Mouse (Mus musculus) adrenal gland, postnatal 10 days (tissue): ENCODE measurements around the gene Daam2. TPM values are rescaled to one million over a fixed set of nuclear protein-coding genes. Genes with fewer than 3 reads are reported as not detected.

Experiments
- DNase-seq: peaks from one replicate; pipeline ENCODE4 v3.0.0; 2021; ENCODE audit warnings: mixed read lengths
- total RNA-seq, 2 experiments: library from RNA; stranded (reverse); gene quantifications; 2 replicates each; pipeline ENCODE4 v1.2.3; 2021

The Daam2 gene
- total RNA-seq, 2 experiments from 2014 or later = 23.1 to 24.5 TPM

DNA sequence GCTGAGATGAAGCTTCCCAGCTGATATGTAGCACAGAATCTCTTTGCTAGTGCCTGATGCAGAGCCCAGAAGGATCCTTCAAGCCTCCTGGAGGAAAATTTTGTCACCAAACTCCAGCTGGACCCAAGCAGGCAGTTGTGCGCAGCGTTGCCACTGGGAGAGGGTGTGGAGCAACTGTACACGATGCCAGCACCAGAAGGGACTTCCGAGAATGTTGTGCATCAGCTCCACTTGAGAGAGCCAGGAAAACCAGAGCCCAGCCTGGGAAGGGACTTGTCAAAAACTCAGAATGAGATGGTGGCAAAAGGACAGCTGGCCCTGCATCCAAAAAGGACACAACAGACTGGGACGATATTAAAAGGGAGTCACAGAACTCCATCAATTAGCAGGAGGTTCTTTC, 32.5 kb downstream of the Daam2 start:
- DNase-seq = no peak

DNA sequence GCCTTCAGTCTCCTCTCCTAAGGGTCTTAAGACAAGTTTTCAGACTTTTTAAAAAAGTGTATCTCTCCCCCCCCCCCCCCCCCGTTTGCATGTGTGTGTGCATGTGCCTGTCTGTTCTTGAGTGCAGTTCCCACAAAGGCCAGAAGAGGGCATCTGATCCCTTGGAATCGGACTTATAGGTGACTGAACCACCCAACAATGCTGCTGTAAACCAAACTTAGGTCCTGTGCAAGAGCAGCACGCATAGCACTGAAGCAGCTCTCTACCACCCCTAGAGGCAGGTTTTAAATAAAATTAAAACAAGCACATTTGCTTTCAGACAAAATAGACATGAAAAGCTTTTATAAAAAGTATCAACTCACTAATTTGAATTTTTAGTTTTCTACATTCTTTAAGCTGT, 33.9 kb downstream of the Daam2 start:
- peak; percentile 65 for DNase-seq

DNA sequence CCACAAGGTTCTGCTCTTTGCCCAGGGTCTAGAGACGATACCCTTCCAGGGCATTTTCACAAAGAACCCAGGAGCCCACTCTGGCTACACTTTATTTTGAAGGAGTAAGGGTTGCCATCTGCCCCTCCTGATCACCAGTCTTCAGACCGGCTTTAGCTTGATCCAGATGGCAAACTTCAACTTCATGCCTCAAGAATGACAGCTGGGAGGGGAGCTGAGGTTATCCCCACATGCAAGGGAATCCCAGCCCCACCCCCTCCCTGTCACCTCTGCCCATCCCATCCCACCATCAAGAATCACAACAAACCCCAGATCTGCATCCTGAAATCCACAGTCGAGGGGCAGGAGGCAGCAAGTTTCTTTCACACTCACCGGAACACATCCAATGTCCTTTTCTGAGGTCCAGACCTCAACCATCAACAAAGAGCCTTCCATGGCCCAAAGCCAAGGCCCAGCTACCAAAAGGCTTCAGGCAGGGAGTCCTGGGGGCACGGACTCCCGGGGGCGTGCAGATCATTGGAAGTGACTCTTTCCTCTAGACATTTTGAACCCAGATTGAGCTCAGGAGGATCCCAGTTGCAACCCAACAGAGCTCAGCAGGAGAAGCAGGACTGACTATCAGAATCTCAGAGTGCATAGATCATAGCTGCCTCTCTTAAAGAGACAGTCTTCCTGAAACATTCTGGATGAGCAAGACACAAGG, 35.5 kb downstream of the Daam2 start:
- no peak for DNase-seq

DNA sequence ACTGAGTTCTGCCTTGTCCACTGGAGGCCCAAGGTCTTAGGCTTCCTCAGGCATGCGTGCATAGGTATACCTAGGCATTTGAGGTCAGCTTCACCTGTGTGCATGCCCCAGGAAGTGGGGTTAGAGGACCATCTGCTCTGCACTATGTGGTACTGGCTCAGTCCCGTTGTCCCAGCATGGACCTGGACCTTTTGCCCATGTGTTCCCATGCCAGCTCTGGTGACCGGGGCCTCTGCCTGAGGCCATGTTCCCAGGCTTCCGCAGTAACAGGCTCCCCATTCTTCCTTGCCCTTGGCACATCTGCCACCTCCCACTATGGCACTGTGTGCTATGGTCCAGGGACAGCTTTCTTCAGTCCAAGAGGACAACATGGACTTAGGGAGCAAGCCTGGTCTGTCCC, 36.1 kb downstream of the Daam2 start:
- no peak for DNase-seq

DNA sequence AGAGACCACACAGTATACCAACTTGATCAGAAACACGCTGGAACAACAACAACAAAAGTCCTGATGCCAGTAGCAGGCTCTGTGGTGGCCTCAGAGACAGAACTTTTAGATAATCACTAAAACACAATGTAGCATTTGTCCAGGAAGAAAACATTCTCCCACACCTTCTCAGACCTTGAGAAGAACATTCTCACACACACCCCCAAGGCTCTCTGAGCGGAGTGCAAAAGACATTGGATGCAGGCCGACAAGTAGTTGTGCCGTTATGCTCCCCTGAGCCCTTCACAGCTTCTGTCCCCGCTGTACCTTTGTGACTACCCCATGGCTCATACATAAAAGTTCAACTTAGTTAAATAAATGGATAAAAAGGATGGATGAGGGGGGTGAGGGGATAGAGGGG, 37.6 kb downstream of the Daam2 start:
- no peak for DNase-seq

DNA sequence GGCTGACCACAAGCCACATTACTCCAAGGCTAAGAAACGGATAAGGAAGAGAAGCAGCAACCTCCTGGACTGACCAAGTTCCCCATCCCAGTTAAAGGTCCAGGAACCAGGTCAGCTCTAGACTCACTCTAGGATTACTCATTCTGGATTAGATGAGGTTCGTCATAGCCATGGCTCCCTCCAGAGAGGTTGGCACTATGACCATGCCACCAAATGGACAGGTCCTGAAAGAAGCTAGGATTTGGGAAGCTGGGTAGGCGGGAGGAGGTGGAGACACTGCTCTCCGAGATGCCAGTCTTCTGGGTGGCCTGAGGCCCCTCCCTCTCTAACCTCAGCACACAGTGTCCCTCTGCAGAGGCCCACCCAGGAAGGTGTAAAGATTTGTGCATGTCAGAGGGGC, 38.2 kb downstream of the Daam2 start:
- DNase-seq = no peak

DNA sequence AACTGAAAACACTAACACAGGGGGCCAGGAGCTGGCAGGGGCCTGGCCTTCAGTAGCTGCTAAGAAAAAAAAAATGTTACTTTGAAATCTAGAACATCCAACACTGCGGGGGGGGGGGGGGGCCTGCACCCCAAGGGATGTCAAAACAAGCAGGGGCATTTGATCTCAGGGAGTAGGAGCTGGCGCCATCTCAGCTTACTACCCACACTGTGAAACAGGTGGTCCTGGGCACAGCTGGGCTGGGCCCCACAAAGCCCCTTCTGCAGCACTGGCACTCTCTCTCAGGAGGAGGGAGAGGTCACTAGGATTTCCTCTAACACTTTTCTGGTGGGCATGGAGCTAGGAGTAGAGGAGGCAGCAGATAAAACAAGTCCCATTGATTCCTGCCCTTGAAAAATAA, 39.6 kb downstream of the Daam2 start:
- DNase-seq = no peak

DNA sequence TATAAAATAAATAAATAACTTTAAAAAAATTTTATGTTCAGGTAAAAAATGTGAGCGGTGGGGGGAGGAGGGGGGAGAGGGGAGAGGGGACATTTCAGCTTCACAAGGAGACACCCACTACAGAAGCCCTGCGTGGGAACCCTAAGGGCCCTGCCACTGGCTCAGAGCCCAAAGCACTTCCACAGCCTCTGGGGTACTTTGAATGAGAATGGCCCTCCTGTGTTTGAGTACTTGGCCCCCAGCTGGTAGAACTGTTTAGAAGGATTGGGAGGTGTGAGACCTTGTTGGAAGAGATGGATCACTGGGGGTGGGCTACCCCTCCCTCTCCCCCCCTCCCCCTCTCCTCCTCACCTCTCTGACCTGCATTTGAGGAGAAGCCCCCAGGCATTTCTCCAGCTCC, 41.7 kb downstream of the Daam2 start:
- DNase-seq = no peak

DNA sequence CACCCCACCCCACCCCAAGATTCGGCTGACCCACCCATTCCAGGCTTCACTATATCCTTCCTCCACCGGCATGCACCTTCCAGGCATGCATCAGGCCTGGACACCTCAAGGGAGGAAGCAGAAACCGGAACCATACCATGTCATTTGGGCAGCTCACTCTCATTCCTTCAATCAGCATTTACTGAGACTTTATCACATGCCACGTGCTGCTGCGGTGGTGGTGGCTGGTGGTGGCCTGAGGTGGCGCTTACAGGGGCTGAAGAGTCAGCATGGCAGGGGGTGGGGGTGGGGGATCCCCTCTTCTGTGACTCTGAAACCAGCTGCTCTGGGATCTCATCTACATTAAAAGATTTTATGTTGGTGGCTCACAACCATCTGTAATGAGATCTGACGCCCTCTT, 42.1 kb downstream of the Daam2 start:
- no peak for DNase-seq

DNA sequence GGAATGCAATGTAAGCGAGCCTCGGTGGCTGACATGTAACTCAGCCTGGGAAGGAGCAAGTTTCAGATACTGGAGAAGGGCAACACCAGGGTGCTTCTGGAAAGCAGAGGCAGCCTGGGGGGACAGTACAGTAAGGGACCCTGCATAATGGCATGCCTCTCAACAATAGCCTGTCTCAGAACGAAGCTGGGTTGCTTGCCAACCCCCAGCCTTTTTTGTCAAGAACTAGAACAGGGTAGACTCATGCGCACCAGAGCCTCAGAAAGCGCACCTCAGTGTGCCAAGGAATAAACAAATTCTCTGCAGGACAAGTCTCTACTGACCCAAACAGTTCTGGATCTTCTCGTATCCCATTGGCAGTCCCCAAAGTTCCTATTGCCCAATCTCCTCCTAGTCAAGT, 43.5 kb downstream of the Daam2 start:
- no peak for DNase-seq

DNA sequence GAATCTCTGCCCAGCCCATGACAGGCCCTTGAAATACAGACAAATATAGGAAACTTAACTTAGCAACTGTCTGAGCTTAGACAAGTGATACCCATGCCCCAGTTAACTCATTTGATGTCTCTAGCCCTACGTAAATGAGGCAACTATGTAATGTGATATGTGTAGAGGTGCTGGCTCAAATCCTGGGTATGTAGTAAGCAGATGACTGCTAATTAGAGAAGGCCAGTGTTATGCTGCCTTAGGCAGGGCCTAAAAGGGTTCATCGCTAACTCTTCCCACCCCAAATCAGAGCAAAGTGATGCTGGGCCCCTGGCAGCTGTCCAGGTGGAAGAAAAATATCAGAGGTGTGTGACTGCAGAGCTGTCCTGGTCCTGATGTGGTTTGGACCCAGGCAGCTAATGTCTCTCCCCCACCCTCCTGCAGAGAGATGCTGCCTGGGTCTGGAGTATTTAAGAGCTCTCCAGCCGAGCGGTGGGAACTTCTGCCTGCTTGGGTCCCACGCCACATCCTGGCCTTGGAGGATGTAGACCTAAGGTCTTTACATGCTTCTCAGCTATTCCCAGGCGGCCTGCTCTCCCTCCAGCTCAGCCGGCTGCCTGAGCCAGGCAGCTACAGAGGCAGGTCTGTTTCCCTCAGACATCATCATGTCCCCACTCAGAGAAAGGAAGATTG, 44.4 kb downstream of the Daam2 start:
- DNase-seq = no peak

DNA sequence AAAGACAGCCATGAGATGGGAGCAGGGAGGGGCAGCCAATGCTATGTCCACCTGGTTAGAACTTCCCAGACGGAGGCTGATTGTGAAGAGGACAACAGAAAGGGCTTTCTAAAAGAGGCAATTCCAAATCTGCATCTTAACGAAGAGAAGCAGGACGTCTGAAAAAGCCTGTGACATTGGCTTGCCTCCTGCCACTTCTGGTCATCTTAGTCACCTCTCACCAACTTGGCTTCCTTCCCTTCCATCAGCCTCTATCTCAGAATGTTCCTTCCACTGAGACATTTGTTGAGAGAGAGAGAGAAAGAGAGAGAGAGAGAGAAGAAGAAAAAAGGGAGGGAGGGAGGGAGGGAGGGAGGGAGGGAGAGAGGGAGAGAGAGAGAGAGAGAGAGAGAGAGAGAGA, 47.1 kb downstream of the Daam2 start:
- DNase-seq = no peak

DNA sequence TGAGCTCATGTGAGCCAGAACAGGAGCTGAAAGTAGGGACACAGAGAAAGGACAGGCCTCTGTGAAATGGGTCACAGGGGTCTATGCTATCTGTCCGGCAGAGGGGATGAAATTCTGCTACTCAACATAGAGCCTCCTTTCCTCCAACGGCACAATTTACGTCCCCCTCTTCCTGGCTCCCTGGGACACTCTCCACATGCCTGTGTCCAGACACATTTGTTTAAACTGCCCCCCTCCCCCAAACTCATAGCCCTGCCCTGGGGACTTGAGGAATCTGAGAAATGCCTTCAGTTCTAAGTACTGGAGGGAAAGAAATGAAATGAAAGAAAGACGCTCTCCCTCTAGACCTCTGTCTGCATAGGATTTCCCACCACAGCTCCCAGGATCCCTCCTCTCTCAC, 48.5 kb downstream of the Daam2 start:
- no peak for DNase-seq

DNA sequence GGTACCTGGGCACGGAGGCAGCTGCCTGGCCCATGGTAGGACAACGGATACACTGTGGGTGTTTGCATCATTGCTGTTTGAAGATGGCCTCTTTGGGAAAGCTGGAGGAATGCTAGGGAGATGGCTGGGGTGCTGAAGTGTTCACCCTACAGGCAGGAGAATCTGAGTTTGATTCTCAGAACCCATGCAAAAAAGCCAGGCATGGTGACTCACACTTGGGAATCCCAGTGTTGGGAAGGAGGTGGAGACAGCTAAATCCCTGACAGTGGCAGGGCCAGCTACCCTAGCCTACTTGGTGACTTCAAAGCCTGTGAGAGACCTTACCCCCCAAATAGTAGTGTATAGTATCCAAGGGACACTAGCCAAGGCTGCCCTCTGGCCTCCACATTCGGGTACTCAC, 49.0 kb downstream of the Daam2 start:
- DNase-seq = no peak

DNA sequence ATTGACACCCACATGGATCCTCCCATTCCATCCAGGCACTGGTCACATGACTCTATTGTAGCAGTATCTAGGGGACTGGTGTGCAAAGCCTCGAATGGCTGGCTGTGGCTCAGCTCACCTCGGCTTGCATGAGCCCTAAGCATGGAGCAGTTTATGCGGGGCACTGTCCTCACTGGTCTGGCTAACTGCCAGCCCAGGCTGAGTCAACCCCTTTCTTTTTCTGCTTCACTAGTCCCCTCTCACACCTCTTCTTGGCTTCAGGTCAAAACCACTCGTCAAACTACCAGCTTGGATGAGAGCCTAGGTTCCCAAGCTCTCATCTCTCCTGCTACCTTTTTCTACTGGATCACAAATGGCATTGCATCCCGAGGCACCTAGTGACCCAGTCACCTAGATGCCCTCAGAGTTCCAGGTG, 51.5 kb downstream of the Daam2 start:
- DNase-seq = peak; percentile 41

DNA sequence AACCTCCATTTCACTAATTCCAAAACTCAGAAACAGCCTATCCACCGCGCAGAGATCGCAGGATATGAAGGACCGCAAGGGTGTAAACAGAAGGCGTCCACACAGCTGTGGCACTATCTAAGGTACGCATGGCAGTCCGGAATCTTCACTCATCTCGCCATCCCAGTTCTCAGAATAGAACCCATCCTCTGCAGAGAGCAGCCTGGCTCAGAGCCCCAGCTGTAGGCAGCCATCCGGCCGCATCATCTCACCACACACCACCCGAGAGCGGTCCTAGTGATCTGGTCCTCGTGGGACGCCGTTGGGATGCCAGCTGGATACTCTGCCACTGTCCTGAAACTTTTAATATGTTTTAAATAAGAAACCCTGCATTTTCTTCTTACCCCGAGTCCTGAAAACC, 54.7 kb downstream of the Daam2 start:
- DNase-seq = no peak

DNA sequence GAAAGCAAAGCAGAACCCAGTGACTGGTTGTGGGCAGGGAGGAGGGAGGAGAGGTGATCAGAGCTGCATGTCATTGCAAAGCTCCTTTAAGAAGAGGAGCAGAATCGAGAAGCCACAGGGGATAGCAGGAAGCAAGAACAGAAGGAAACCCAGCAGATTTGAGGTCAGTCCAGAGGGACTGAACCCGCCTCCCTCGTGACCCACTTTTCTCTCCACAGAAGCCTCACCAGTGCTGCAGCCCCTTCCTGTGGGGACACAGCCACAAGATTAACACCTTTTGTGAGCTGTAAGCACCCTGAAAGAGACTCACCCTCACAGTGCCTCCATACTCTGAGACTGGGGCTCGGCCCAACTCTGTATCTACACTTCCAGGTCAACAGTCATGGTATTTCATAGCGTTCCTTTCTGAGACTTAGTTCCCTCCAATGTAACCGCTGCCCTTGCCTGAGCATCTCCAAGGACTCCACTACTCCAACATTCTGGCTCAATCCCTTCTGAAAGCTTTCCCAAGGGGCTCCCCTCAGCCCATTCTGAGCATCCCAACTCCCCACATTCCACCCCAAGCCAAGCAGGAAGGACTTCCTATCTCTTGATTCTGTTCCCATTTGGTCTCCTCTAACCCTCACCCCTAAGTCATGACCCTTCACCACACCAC, 60.8 kb downstream of the Daam2 start:
- DNase-seq = no peak

DNA sequence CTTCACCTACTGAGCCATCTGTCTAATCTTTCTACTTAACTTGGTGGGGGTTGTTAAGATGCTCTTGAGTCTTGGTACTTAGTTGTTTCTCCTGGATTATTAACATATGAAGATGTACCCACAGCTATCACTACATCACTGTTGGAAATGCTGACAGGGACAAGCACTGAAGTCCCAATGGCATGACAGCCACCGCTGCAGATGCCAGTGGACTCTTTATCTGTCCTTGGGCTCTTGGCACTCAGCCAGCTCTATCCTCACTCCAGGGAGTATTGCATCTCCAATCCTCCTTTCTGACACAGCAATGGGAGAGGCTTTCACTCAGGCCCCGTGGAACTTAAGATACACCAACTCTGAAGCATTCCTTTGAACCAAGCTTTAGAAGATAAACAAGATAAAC, 63.9 kb downstream of the Daam2 start:
- DNase-seq = peak; percentile 74

DNA sequence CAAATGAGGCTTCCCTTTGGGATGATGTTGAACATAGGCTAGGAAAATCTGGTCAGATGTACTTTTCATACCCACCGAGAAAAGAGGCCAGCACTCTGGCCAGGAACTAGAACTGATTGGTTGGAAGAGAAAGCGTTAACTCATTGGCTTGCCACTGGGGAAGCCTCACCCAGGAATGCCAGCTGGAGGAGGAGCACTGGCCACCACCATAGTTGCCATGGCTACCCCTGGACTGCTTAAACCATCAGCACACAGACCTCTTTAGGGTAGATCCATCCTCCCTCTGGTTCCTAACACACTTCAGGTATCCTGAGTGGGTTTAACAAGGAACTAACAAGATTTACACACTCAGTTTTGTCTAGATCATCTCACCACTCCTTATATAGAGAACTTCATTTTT, 64.5 kb downstream of the Daam2 start:
- no peak for DNase-seq

DNA sequence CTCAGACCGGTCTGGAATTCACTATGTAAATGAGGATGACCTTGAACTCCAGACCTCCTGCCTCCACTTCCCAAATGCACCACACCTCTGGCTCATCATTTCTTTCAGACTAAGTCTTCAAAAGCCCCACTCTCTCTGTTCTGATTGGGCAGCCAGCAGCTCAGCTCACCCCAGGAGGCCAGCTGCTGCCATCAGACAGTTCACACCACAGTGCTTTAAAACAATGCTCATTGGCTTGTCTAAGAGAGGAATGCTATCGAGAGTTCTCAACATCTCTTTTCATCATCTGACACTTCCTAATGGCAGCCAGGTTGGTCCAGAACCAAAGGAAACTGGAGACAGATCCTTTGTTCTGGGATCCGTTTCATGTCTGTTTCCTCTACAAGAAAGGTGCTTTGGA, 66.0 kb downstream of the Daam2 start:
- DNase-seq = no peak

DNA sequence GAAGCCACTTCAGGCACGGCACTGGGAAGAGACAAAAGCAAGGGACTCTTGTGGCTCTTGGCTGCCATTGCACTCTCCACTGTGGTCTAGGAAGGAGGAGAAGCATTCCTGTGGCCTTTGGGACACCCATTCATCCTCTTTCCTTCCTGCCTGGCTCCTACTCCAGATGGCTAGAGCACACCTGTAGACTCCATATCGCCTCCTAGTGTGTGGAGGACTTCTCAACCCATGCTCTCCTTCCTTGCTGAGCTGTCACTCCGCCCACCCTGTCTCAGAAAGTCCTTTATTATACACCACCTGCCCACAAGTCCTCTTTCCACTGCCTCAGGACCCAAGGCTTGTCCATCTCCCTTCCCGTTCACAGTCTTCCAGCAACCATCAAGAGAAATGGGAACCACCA, 70.9 kb downstream of the Daam2 start:
- no peak for DNase-seq

DNA sequence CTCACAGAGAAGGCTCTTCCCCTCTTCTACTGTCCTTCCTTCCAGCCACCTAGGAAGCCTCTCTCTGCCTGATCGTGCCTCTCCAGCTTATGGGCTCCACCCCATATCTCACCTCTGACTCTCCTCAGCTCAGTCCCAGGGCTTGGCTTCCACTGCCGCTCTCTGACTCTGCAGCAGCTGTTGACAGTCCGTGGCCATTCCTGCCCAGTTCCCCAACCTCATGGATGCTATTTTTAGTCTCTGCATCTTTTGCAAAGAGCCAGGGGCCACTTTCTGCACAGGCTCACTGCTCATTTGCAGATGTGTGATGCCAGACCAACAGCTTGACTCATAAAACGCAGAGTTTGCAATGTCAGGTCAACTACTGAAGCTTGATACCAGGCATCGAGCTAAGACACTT, 75.0 kb downstream of the Daam2 start:
- no peak for DNase-seq

DNA sequence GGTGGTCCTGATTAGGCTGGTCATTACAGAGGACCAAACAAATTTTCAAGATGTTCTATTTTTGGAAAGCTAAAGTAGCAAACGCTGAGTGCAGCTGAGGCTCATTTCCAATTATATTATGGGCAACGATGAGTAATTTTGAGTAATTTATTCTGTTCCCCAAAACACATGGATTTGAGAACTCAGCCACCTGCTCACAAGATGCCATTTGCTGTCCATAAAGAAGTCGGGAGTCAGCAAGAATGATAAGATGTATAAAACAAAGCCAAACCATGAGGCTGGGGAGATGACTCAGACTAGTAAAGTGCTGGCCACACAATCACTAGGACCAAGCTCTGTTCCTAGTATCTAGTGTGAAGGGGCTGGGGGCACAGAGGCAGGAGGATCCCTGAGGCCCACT, 79.7 kb downstream of the Daam2 start:
- no peak for DNase-seq

DNA sequence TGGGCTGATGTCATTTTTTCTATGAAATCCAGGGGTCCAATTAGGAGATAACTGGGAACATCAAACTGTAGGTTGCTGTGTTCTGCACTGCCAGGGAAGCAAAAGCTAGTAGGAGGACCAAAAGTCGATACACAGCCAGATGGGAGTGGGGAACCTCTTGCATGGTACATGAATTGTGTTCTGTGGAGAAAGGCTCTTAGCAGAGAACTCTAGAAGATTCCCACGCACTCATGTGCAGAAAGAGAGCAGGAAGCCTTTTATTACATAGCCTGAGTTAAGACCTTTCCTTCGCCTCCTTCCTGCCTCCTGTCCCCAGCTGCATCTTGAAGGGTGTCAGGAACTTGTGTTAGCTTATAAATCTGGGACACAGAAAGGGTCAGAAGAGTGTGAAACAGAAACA, 82.3 kb downstream of the Daam2 start:
- DNase-seq = no peak
